Mouse (Mus musculus): ENCODE data around the gene Adamtsl5.

Adamtsl5 gene

GRCm38 (mm10) chr10:80315315-80315714 is 32.9 kb downstream of the Adamtsl5 start:
- no peak for DNase-seq

DNA sequence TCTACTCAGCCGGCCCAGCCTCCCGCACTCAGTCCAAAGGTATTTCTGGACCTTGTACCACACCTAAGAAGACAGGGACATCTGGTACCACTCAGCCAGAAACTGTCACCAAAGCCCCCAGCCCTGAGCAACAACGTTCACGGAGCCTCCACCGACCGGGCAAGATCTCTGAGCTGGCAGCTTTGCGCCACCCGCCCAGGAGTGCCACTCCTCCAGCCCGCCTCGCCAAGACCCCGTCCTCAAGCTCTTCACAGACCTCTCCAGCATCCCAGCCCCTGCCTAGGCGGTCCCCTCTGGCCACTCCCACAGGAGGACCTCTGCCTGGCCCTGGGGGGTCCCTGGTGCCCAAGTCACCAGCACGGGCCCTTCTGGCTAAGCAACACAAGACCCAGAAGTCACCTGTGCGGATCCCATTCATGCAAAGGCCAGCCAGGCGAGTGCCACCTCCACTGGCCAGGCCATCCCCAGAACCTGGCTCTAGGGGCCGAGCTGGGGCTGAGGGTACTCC is 33.7 kb downstream of the Adamtsl5 start:
- no peak for DNase-seq

DNA sequence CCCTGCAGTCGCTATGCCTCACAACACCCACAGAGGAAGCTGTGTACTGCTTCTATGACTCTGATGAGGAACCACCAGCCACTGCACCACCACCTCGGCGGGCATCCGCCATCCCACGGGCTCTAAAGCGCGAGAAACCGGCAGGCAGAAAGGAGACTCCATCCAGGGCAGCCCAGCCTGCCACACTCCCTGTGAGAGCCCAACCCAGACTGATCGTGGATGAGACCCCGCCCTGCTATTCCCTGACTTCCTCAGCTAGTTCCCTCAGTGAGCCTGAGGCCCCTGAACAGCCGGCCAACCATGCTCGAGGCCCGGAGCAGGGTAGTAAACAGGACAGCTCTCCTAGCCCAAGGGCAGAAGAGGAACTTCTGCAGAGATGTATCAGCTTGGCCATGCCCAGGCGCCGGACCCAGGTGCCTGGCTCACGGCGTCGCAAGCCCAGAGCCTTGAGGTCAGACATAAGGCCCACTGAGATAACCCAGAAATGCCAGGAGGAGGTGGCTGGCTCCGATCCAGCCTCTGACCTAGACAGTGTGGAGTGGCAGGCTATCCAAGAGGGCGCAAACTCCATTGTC is 34.5 kb downstream of the Adamtsl5 start:
- DNase-seq: no peak

DNA sequence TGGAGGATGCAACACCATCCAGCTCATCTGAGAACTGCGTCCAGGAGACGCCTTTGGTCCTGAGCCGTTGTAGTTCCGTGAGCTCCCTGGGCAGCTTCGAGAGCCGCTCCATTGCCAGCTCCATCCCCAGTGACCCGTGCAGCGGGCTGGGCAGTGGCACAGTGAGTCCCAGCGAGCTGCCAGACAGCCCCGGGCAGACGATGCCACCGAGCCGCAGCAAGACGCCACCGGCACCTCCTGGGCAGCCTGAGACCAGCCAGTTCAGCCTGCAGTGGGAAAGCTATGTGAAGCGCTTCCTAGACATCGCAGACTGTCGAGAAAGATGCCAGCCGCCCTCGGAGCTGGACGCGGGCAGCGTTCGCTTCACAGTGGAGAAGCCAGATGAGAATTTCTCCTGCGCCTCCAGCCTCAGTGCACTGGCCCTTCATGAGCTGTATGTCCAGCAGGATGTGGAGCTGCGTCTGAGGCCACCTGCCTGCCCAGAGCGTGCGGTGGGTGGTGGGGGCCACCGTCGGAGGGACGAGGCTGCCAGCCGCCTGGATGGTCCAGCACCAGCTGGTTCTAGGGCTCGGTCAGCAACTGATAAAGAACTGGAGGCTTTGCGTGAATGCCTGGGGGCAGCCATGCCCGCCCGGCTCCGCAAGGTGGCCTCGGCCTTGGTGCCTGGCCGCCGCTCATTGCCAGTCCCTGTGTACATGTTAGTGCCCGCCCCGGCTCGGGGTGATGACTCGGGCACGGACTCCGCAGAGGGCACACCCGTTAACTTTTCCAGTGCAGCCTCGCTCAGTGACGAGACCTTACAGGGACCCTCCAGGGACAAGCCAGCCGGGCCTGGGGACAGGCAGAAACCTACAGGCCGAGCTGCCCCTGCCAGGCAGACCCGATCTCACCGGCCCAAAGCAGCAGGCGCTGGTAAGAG is 35.4 kb downstream of the Adamtsl5 start:
- DNase-seq: no peak

GRCm38 (mm10) chr10:80311560-80311959 is 36.7 kb downstream of the Adamtsl5 start:
- DNase-seq: no peak

DNA sequence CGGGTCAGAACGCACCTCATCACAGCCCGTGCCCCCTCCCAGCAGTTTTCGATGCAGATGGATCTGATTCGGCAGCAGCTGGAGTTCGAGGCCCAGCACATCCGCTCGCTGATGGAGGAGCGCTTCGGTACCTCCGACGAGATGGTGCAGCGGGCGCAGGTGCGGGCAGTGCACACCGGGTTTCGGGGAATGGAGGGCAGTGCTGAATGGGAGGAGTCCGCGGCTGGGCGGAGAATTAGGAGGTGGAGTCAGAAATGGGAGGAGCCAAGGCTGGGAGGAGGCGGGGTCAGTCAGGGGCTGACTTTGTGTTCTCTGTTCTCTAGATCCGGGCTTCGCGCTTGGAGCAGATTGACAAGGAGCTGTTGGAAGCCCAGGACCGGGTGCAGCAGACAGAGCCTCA is 43.4 kb downstream of the Adamtsl5 start:
- no peak for DNase-seq

DNA sequence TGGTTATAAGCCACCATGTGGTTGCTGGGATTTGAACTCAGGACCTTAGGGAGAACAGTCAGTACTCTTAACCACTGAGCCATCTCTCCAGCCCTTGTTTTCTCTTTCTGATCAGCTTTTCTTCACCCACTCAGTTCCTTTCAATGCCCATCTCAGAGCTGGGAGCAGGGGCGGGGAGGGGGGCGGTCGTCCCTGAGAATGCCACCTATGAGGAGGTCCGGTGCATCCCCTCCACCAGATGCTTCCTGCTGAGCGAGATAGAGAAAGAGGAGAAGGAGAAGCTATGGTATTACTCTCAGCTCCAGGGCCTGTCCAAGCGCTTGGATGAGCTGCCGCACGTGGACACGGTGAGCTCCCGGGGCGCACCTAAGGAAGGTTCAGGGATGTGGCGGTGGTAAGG is 43.8 kb downstream of the Adamtsl5 start:
- DNase-seq: no peak

- DNase-seq: peak; percentile 100
These were observed 45.7 kb downstream of the Adamtsl5 start for GRCm38 (mm10) chr10:80302471-80302881.

DNA sequence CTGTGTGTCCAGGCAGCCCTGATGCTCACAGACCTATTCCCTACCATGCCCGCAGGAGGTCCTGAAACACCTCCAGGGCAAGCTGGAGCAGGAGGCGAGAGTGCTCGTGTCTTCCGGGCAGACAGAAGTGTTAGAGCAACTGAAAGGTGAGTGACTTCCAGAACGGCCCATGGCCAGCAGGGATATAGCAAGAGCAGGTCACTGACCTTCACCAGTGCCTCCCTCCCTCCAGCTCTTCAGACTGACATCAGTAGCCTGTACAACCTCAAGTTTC is 46.2 kb downstream of the Adamtsl5 start:
- no peak for DNase-seq

DNA sequence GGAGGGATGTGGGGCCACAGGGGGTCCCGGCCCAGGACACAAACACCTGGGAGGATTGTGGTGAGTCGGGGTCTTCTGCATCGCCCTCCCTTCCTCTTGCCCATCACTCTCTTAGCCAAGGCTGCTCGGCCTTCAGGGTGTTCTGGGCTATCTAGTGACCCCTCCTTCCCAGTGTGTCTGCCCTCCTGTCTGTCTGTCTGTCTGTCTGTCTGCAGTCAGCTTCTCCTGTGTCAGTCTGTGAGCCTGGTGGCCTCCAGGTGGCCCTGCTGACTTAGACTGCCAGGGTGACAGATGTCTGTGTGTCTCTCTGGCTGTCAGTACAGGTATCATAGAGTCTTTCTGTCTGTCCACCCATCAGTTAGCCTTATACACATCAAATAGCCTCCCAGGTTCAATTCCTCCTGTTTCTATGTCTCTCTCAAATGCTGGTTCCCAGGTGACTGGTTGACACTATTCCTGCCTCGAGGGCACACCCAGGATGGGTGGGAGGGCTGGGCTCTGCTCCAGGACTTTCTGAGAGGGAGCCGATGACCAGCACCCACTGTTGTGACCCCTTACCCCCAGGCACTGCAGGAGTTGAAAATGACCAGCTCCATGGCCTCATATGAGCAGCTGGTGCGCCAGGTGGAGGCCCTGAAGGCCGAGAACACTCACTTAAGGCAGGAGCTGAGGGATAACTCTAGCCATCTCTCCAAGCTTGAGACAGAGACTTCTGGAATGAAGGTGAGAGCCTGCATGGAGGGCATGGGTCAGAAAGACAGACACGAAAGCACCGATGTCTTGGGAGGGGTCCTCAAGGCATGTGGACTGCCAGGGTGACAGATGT is 46.7 kb downstream of the Adamtsl5 start:
- no peak for DNase-seq

- DNase-seq: no peak
These were observed 47.5 kb downstream of the Adamtsl5 start for GRCm38 (mm10) chr10:80300672-80301181.

- no peak for DNase-seq
These were observed 48.4 kb downstream of the Adamtsl5 start for GRCm38 (mm10) chr10:80299824-80300223.

DNA sequence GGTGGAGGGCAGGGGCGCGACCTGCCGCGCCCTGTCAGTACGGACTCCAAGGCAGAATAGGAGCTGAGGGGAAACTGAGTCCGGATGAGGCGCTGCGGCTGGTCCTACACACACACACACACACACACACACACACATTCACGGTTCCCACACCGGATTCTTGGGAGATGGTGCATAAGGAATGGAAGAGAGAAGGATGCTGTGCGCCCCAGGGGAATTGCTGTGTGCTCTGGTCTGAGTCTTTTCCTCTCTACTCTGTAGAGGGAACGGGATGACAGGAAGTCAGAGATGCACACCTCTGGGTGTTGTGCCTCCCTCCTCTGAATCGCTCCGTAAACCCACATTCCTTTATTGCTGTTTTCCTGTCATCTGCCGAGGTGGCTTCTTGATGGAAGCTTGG is 48.9 kb downstream of the Adamtsl5 start:
- no peak for DNase-seq

GRCm38 (mm10) chr10:80298571-80299281 is 49.5 kb downstream of the Adamtsl5 start:
- DNase-seq: peak; percentile 98

GRCm38 (mm10) chr10:80297526-80298133 is 50.6 kb downstream of the Adamtsl5 start:
- DNase-seq: peak; percentile 92

- DNase-seq: peak; percentile 94
These were observed 51.4 kb downstream of the Adamtsl5 start for GRCm38 (mm10) chr10:80296824-80297223.

DNA sequence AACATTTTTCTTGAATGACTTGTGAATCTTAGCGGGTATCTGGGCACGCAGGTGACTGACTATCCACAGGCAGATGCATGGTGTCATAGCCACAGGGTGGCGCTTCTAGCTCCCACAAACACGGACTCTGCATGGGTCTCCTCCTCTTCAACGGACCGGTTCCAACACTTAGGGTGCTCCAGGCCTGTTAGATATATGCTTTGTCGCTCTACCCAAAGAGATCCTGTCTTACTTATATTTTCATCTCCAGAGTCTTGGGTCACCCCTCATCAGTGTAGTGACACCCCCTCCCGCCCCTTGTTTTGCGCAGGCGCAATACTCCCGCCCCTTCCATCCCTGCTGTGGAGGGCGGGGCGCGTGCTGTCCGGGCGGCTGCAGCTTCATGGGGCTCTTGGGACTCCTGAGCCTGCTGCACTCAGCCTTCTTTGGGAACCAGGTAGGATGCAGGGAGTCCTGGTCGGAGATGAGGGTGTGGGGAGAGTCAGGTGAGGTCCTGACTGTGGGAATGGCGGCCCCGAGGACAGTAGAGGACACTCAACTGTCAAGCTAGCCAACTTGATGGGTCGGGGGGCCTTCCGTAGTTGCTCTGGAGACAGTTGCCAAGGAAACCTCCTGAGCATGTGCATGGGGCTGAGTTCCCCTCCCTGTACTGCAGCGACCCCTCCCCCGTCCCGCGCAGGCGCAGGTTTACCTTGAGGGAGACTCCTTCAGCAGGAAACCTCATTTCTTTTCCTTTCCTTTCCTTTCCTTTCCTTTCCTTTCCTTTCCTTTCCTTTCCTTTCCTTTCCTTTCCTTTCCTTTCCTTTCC is 52.4 kb downstream of the Adamtsl5 start, which contains the start of gene Apc2:
Apc2 (plus strand) TSS at position 360 of the 808 bp plus-strand sequence.
- DNase-seq: peak; percentile 99

DNA sequence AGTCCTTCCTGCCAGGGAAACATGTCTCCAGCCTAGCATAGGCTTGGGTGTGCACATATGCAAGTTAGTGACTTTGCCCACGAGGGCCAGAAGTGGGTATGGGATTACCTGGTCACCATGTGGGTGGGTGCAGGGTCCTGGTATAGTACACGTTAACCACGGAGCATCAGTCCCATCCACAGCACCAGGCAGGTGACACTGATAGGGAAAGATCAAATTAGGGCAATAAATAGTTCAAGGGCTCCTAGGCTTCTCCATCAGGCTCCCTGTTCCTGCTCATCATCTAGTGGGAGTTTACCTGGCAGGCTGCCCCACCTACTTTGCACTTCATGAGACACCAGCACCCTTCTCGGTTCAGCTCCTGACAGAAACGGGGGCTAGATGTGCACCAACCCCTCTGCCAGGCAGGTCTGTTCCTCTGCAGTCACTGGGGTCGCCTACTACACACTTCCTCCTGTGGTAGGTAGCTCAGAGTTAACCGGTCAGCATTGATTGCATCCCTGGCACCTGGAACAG is 53.4 kb downstream of the Adamtsl5 start:
- no peak for DNase-seq

DNA sequence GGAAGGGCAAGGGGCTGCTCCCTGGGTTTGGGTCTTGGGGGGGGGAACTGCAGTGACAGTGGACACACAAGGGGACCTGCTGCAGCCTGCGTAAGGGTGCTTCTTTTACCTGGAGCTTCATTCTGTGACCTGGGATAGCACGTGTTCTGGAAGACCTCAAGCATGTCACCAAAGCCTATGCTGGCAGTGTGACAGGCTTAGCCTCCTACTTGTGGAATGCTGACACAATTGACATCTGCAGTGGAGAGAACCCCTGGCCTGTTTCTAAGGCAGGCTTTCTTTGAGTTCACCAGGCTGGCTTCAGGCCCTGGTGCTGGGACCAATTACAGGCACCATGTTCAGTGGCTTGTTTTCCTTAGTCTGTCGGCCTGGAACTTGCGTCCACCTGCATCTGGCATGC is 53.9 kb downstream of the Adamtsl5 start:
- DNase-seq: no peak

- DNase-seq: no peak
These were observed 54.9 kb downstream of the Adamtsl5 start for GRCm38 (mm10) chr10:80293325-80293724.

Measured in heart, adult 11 months (tissue).